Mouse (Mus musculus) kidney, embryonic 16.5 days (tissue): Measurements from ENCODE around the gene Lhb. TPM values are rescaled to one million over a fixed set of nuclear protein-coding genes. Genes with fewer than 3 reads are reported as not detected.
"Not testable (repeated sequence)": the region's sequence is repeated elsewhere in the genome, so short reads cannot be mapped to it uniquely, and the experiment has no call there.

Experiments
- ATAC-seq: fragments of 200-750 bp; cut with Nextera tagmentation; 2 replicates; pipeline ENCODE4 v1.8.0; 2017; ENCODE audit warnings: moderate TSS enrichment; ENCODE audit not compliant: low FRiP score, low TSS enrichment
- H3K27ac ChIP-seq: fragments of 300-500 bp; sonication (generic); 2 replicates; pipeline ENCODE4 v1.5.1; 2014; ENCODE audit warnings: low read length
- H3K27me3 ChIP-seq: fragments of 300-500 bp; sonication (generic); 2 replicates; pipeline ENCODE4 v1.6.1; 2014; ENCODE audit warnings: low read length, control low read depth, mixed read lengths; ENCODE audit not compliant: insufficient read depth
- H3K36me3 ChIP-seq: fragments of 300-500 bp; sonication (generic); 2 replicates; pipeline ENCODE4 v1.6.1; 2014; ENCODE audit warnings: low read length, control low read depth, mixed read lengths; ENCODE audit not compliant: insufficient read depth
- H3K4me1 ChIP-seq: fragments of 300-500 bp; sonication (generic); 2 replicates; pipeline ENCODE4 v1.6.1; 2014; ENCODE audit warnings: low read length, control low read depth, mixed read lengths; ENCODE audit not compliant: insufficient read depth
- H3K4me2 ChIP-seq: fragments of 300-500 bp; sonication (generic); replicated peaks from 2 replicates; pipeline ENCODE4 v1.6.1; 2014; ENCODE audit warnings: low read depth, low read length
- H3K4me3 ChIP-seq: fragments of 300-500 bp; sonication (generic); 2 replicates; pipeline ENCODE4 v1.5.1; 2014; ENCODE audit warnings: mild to moderate bottlenecking, low read length
- H3K9ac ChIP-seq: fragments of 300-500 bp; sonication (generic); replicated peaks from 2 replicates; pipeline ENCODE4 v1.6.1; 2014; ENCODE audit warnings: low read length
- H3K9me3 ChIP-seq: fragments of 300-500 bp; sonication (generic); 2 replicates; pipeline ENCODE4 v1.6.1; 2016; ENCODE audit warnings: low read length, control low read depth
- WGBS: fragments of 180-500 bp; shearing (Covaris S2); extraction: QIAGEN DNeasy Blood & Tissue Kit; methylation state at CpG from one replicate; pipeline ENCODE4 v1.1.7; 2014; 5-methylcytosine and 5-hydroxymethylcytosine counted together
- polyA plus RNA-seq: library from polyadenylated mRNA; unstranded; fragments of >200 nt; fragmentation: Nextera tagmentation; extraction: Ambion mirVana; gene quantifications from 2 replicates; pipeline ENCODE4 v1.2.1, GENCODE M21; 2015

Lhb gene
- polyA plus RNA-seq = not detected in 2 replicates

- peaks cover 41% of the 10 kb centered on the region for H3K27me3 ChIP-seq
- peaks cover 17% of the 10 kb centered on the region for H3K4me1 ChIP-seq
- ATAC-seq = no peak
- peaks cover 46% of the 10 kb centered on the region for H3K36me3 ChIP-seq
- no peaks in the 10 kb centered on the region for H3K9me3 ChIP-seq
- 55% methylated on average over 6 of the region's 6 CpGs for WGBS
- H3K9ac ChIP-seq = 0 out of 2 replicates have a peak within 1 kb of the TSS, but pooled peaks have one; percentile 22
- H3K27ac ChIP-seq = no peak within 1 kb of the TSS
- no peak within 1 kb of the TSS for H3K4me3 ChIP-seq
- no peak within 1 kb of the TSS for H3K4me2 ChIP-seq
Observed at GRCm38 (mm10) chr7:45420615-45420919, at the start of gene Lhb. Lhb (plus strand) TSS chr7:45420820.

DNA sequence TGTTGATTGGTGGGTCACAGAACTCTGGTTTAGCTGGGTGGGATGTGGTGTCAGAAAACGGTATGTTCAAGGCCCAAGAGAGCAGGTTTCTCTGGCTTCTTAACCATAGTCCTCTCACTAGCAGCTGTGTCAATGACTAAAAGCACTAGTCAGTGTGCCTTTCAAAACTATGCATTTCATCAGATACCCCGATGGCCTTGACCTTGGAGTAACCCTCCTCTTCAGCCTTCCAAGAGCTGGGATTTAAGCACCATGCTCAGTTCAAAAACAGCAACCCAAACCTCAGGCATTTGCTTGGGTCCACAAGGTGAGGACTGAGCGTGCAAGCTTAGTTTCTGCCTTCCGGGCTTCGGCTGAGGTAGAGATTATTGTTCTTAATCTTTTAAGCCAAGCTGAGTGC is 48.2 kb upstream of the Lhb start:
- H3K4me2 ChIP-seq = no peak overlapping the region
- peaks cover 16% of the 10 kb centered on the region for H3K27me3 ChIP-seq
- peaks cover 31% of the 10 kb centered on the region for H3K36me3 ChIP-seq
- WGBS = 83% methylated on average over 5 of the region's 5 CpGs
- peaks cover 20% of the 10 kb centered on the region for H3K4me1 ChIP-seq
- H3K9me3 ChIP-seq = no peaks in the 10 kb centered on the region
- no peak overlapping the region for H3K27ac ChIP-seq
- H3K4me3 ChIP-seq = no peak overlapping the region
- no peak for ATAC-seq
- H3K9ac ChIP-seq = no peak overlapping the region

DNA sequence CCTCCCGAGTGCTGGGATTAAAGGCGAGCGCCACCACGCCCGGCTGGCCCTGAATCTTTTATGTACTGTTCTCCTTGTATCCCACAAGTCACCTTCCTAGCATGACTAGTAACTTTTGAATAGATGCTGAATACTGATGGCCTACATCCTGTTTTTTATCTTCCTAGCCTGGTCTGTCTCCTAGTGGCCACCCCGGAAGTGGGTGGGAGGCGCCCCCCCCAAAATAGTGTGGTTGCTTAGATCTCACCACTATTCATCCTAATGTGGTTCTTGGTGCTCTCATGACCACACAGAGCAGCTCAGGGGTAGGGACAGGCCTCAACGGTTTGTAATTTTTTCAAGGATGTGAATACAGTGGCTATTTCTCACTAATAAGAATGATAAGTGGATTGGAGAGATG is 46.0 kb upstream of the Lhb start:
- Histone ChIP-seq H3K9ac (no peak overlapping the region), H3K27ac (no peak overlapping the region), H3K4me3 (no peak overlapping the region), H3K27me3 (peaks cover 3% of the 10 kb centered on the region), H3K36me3 (peaks cover 54% of the 10 kb centered on the region), H3K9me3 (no peaks in the 10 kb centered on the region), H3K4me1 (peaks cover 11% of the 10 kb centered on the region; the same call in 1 of the 2 replicates), H3K4me2 (no peak overlapping the region)
- ATAC-seq = no peak
- 91% methylated on average over 8 of the region's 8 CpGs for WGBS

DNA sequence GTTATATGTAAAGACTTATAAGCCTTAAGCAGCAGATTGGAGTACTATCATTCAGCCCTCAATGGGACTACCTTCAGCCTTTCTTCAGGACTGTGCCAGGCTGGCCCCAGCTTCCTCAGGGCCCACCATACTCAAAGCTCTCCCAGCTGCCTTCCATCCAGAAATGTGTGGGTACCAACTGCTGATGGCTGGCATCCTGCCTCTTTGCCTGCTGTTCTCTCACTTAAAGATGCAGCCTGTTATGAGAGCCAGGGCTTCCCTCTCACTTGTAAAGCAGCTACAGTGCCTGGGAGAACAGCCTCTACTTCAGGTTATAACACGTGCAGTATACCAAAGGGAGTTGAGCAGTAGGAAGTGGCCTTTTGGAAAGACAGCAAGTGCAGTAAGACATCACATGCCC is 44.6 kb upstream of the Lhb start:
- H3K9ac ChIP-seq = no peak overlapping the region
- no peak overlapping the region for H3K4me2 ChIP-seq
- 90% methylated on average over 1 of the region's 1 CpGs for WGBS
- no peak overlapping the region for H3K4me3 ChIP-seq
- no peaks in the 10 kb centered on the region for H3K9me3 ChIP-seq
- ATAC-seq = no peak
- H3K27me3 ChIP-seq = no peaks in the 10 kb centered on the region
- H3K4me1 ChIP-seq = 0 out of 2 replicates have a peak, but pooled peaks cover under 1% of the 10 kb centered on the region
- no peak overlapping the region for H3K27ac ChIP-seq
- H3K36me3 ChIP-seq = peaks cover 67% of the 10 kb centered on the region

DNA sequence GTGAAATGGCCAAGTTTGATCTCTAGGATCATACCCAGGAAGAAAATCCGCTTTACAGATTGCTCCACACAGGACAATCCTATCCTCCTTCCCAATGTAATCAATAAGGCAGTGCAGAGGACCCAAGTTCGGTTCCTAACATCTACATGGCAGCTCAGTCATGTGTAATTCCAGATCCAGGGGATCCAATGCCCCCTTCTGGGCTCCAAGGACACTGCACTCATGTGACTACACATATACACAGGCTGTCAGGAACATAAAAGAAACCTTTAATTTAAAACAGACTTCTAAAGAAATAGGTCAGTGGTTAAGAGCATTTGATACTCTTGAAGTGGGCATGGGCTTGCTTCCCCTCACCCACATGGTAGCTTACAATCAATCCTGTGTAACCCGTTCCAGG is 34.5 kb upstream of the Lhb start:
- Histone ChIP-seq H3K4me2 (no peak overlapping the region), H3K9ac (no peak overlapping the region), H3K9me3 (no peaks in the 10 kb centered on the region), H3K36me3 (peaks cover 95% of the 10 kb centered on the region), H3K4me3 (no peak overlapping the region), H3K27ac (no peak overlapping the region), H3K4me1 (no peaks in the 10 kb centered on the region), H3K27me3 (no peaks in the 10 kb centered on the region)
- WGBS = 82% methylated on average over 3 of the region's 3 CpGs
- no peak for ATAC-seq

DNA sequence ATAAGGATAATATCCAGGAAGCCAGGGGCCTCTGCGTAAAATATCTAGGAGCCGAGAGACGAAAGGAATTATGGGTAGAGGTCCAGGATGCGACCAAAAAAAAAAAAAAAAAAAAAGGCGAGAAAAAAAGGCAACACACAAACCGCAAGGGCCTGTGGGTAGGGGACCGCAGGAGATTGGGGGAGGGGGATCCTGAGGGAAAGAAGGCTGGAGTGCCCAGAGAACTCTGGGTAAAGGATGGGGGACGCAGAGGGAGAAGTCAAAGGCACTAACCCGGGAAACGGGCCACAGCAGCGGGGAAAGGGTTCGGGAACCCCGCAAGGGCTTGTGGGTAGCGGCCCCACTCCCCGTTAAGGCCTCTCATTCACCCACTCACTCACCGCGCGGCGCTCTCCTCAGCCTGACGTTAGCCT is 25.5 kb upstream of the Lhb start:
- no peaks in the 10 kb centered on the region for H3K9me3 ChIP-seq
- peaks cover 23% of the 10 kb centered on the region for H3K36me3 ChIP-seq
- H3K4me1 ChIP-seq = peaks cover 18% of the 10 kb centered on the region
- H3K9ac ChIP-seq = peak overlapping the region; percentile 97
- peak; percentile 81 for ATAC-seq
- H3K27ac ChIP-seq = peak overlapping the region; percentile 98
- peak overlapping the region; percentile 99 for H3K4me2 ChIP-seq
- H3K27me3 ChIP-seq = no peaks in the 10 kb centered on the region
- H3K4me3 ChIP-seq = peak overlapping the region; percentile 88
- WGBS = 0% methylated on average over 18 of the region's 20 CpGs

DNA sequence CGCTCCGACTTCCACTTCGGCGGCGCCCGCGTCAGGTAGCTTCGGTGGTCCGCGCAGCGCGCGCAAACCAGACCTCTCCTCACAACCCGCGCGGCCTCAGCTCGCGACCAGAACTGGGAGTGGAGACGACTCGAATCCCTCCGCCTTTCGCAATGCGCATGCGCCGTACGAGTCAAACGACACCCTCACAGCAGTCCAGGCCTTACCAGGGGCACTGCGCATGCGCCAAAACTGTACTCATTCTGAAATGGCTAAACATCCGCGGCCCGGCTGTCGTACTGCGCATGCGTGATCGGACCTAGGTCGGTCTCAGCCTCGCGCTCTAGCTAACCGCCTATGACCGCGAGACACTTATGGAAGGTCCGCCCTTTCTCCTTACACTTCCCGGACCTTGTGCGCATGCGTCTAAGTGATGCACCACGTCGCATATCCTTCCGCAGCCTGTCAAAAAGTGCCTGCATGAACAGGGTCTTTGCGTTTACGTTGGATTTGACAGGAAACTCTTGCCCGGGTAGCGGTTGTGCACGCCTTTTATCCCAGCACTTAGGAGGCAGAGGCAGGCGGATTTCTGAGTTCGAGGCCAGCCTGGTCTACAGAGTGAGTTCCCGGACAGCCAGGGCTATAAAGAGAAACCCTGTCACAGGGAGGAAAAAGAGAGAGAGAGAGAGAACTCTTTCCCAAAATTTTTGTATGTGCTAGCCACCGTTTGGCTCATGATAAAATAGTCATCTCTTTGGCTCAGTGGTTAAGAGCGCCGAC is 24.9 kb upstream of the Lhb start, which contains the start of gene Snrnp70:
TSS of gene Snrnp70 (minus strand) at position 165 of the 759 bp plus-strand sequence.
- WGBS = under 1% methylated on average over 60 of the region's 60 CpGs
- H3K4me1 ChIP-seq = peaks cover 18% of the 10 kb centered on the region
- ATAC-seq = peak; percentile 98
- H3K9me3 ChIP-seq = no peaks in the 10 kb centered on the region
- H3K4me3 ChIP-seq = peak within 1 kb of the TSS; percentile 88
- H3K36me3 ChIP-seq = peaks cover 17% of the 10 kb centered on the region
- no peaks in the 10 kb centered on the region for H3K27me3 ChIP-seq
- peak within 1 kb of the TSS; percentile 98 for H3K27ac ChIP-seq
- peak within 1 kb of the TSS; percentile 97 for H3K9ac ChIP-seq
- peak within 1 kb of the TSS; percentile 99 for H3K4me2 ChIP-seq

DNA sequence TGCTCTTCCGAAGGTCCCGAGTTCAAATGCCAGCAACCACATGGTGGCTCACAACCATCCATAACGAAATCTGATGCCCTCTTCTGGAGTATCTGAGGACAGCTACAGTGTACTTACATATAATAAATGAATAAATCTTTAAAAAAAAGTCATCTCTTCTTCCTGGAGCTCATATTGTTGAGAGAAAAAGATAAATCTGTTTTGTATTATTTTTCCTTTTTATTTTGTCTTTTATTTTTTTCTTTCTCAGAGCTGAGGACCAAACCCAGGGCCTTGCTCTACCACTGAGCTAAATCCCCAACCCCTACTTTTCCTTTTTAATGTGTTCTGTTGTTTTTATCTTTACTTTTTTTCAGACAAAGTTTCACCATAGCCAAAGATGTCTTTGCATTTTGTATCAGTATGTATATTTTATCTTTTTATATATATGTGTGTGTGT is 24.3 kb upstream of the Lhb start:
- ATAC-seq = peak; percentile 18; the same call in 1 of the 2 replicates
- peak overlapping the region; percentile 88 for H3K4me3 ChIP-seq
- peak overlapping the region; percentile 77; the same call in 1 of the 2 replicates for H3K27ac ChIP-seq
- WGBS = 4% methylated on average over 3 of the region's 3 CpGs
- H3K27me3 ChIP-seq, H3K9me3 ChIP-seq: not testable (repeated sequence)
- H3K4me1 ChIP-seq = peaks cover 18% of the 10 kb centered on the region
- H3K36me3 ChIP-seq = peaks cover 13% of the 10 kb centered on the region
- peak overlapping the region; percentile 70 for H3K4me2 ChIP-seq
- peak overlapping the region; percentile 65 for H3K9ac ChIP-seq

GRCm38 (mm10) chr7:45396787-45397186 is 23.8 kb upstream of the Lhb start:
- H3K4me1 ChIP-seq = peaks cover 18% of the 10 kb centered on the region
- no peak overlapping the region for H3K4me3 ChIP-seq
- H3K27me3 ChIP-seq = no peaks in the 10 kb centered on the region
- H3K4me2 ChIP-seq = no peak overlapping the region
- H3K27ac ChIP-seq = no peak overlapping the region
- H3K9me3 ChIP-seq = no peaks in the 10 kb centered on the region
- no peak for ATAC-seq
- H3K36me3 ChIP-seq = peaks cover 10% of the 10 kb centered on the region
- 77% methylated on average over 2 of the region's 2 CpGs for WGBS
- H3K9ac ChIP-seq = 0 out of 2 replicates have a peak overlapping the region, but pooled peaks have one; percentile 16

- H3K4me2 ChIP-seq = no peak overlapping the region
- ATAC-seq = no peak
- peaks cover 15% of the 10 kb centered on the region for H3K27me3 ChIP-seq
- peaks cover 11% of the 10 kb centered on the region for H3K4me1 ChIP-seq
- H3K9me3 ChIP-seq = no peaks in the 10 kb centered on the region
- WGBS = 72% methylated on average over 10 of the region's 10 CpGs
- H3K36me3 ChIP-seq = no peaks in the 10 kb centered on the region
- H3K9ac ChIP-seq = no peak overlapping the region
- no peak overlapping the region for H3K4me3 ChIP-seq
- no peak overlapping the region for H3K27ac ChIP-seq
Observed at GRCm38 (mm10) chr7:45401521-45402085, 19.0 kb upstream of the Lhb start.
